14 mouse cellular contexts compared by ENCODE assay signal in the genomic region with DNA sequence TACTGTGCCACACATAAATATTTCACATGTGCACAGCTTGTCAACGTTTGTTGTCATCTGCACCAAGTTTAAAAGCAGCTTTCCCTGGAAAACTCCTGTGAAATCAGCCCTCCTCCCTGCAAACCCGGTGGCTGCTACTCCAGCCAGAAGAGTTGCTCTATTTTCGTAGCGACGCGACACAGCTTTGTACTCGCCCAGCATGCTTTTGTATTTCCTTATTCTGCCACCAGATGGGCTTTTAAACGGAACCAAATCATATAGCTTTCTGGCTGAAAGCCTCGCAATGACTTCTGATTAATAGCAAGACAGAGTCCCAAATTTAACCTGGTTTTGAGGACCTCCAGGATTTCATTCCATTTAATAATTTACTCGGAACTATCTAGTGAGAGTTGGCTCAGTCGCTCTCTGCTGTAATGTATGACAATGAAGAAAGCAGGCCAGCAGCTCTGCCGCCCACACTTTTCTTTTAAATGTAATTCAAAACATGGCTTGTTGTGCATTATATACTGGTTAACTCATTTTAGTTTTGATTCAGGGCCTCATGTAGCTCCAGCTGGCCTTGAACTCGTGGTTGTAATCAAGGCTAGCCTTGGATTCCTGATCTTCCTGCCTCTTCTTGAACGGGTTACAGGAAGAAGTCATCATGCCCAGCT. TPM values are rescaled to one million over a fixed set of nuclear protein-coding genes. Genes with fewer than 3 reads are reported as not detected.
DNase-seq lines count a peak whose midpoint lies in the region; ATAC-seq lines count a peak whose summit lies in the region.
"Had no signal": no experiment of that assay in that cellular context is flagged by ENCODE, and none has a peak within 500 bp of the region (broad histone marks: within the 10 kb centered on the region; RNA-seq: fewer than 3 reads in every experiment).

No protein-coding gene starts in this region.

- DNase-seq in midbrain, embryonic 14.5 days = peak; percentile 43
- DNase-seq in midbrain, embryonic 11.5 days (ENCODE audit: low spot score, missing footprints) = no peak
- peak; percentile 7 for DNase-seq in frontal cortex, postnatal 10 days (ENCODE audit: low spot score in 2 of 2)
- DNase-seq in right cerebral cortex, postnatal 36 days (ENCODE audit: low spot score in 2 of 2) = peak; percentile 17 to 33
- DNase-seq in gastrocnemius, postnatal 25 days = no peak
- no peak for DNase-seq in lung, postnatal 36 days
- DNase-seq: adrenal gland, adult 8-10 months; thymus, postnatal 4 days had no signal

- H3K4me2 ChIP-seq in forebrain, embryonic 13.5 days = no peak overlapping the region
- H3K4me2 ChIP-seq in forebrain, embryonic 12.5 days = no peak overlapping the region
- no peak overlapping the region for H3K4me2 ChIP-seq in midbrain, embryonic 14.5 days (ENCODE audit: low read length)
- no peak overlapping the region for H3K4me2 ChIP-seq in midbrain, embryonic 11.5 days

- no peaks in the 10 kb centered on the region for H3K9me3 ChIP-seq in forebrain, embryonic 13.5 days (replicated peaks)
- no peaks in the 10 kb centered on the region for H3K9me3 ChIP-seq in forebrain, embryonic 12.5 days
- no peaks in the 10 kb centered on the region for H3K9me3 ChIP-seq in midbrain, embryonic 14.5 days (ENCODE audit: control insufficient read depth, low read length)
- H3K9me3 ChIP-seq in midbrain, embryonic 11.5 days (ENCODE audit: control insufficient read depth, low read length) = no peaks in the 10 kb centered on the region

- H3K4me3 ChIP-seq in forebrain, embryonic 13.5 days = no peak overlapping the region
- H3K4me3 ChIP-seq in forebrain, embryonic 12.5 days (replicated peaks) = no peak overlapping the region
- H3K4me3 ChIP-seq in midbrain, embryonic 14.5 days (replicated peaks; ENCODE audit: low read depth, low read length) = no peak overlapping the region
- H3K4me3 ChIP-seq in midbrain, embryonic 11.5 days (ENCODE audit: low read depth, low read length) = no peak overlapping the region

- H3K9ac ChIP-seq in forebrain, embryonic 13.5 days = no peak overlapping the region
- H3K9ac ChIP-seq in forebrain, embryonic 12.5 days = no peak overlapping the region
- H3K9ac ChIP-seq in midbrain, embryonic 14.5 days (replicated peaks; ENCODE audit: low read length) = no peak overlapping the region
- H3K9ac ChIP-seq in midbrain, embryonic 11.5 days (ENCODE audit: low read length) = no peak overlapping the region

- peak; percentile 48; the same call in 1 of the 2 replicates for ATAC-seq in forebrain, embryonic 13.5 days
- ATAC-seq in forebrain, embryonic 12.5 days (ENCODE audit: low FRiP score) = no peak
- no peak for ATAC-seq in midbrain, embryonic 14.5 days (ENCODE audit: low FRiP score, low TSS enrichment)
- ATAC-seq in midbrain, embryonic 11.5 days (ENCODE audit: low FRiP score) = no peak
- ATAC-seq: inflammation-experienced regulatory T-cells, adult 6 months; Patski had no signal

- H3K4me1 ChIP-seq in forebrain, embryonic 13.5 days = no peaks in the 10 kb centered on the region
- H3K4me1 ChIP-seq in forebrain, embryonic 12.5 days = no peaks in the 10 kb centered on the region
- no peaks in the 10 kb centered on the region for H3K4me1 ChIP-seq in midbrain, embryonic 14.5 days (ENCODE audit: control insufficient read depth, insufficient read depth, low read length)
- H3K4me1 ChIP-seq in midbrain, embryonic 11.5 days (ENCODE audit: control insufficient read depth, insufficient read depth, low read length) = no peaks in the 10 kb centered on the region

- WGBS in forebrain, embryonic 13.5 days = 55% methylated on average over 14 of the region's 14 CpGs
- 67% methylated on average over 14 of the region's 14 CpGs for WGBS in forebrain, embryonic 12.5 days
- WGBS in midbrain, embryonic 14.5 days = 62% methylated on average over 14 of the region's 14 CpGs
- WGBS in midbrain, embryonic 11.5 days = 71% methylated on average over 14 of the region's 14 CpGs

- no peak overlapping the region for H3K27ac ChIP-seq in forebrain, embryonic 13.5 days
- H3K27ac ChIP-seq in forebrain, embryonic 12.5 days = no peak overlapping the region
- no peak overlapping the region for H3K27ac ChIP-seq in midbrain, embryonic 14.5 days (replicated peaks; ENCODE audit: low read depth, low read length)
- no peak overlapping the region for H3K27ac ChIP-seq in midbrain, embryonic 11.5 days (ENCODE audit: low read depth, low read length)

- no peaks in the 10 kb centered on the region for H3K27me3 ChIP-seq in forebrain, embryonic 13.5 days
- no peaks in the 10 kb centered on the region for H3K27me3 ChIP-seq in forebrain, embryonic 12.5 days
- H3K27me3 ChIP-seq in midbrain, embryonic 14.5 days (ENCODE audit: control insufficient read depth, insufficient read depth, low read length) = no peaks in the 10 kb centered on the region
- H3K27me3 ChIP-seq in midbrain, embryonic 11.5 days (ENCODE audit: control insufficient read depth, insufficient read depth, low read length) = no peaks in the 10 kb centered on the region

- no peaks in the 10 kb centered on the region for H3K36me3 ChIP-seq in forebrain, embryonic 13.5 days (ENCODE audit: poor library complexity, severe bottlenecking)
- H3K36me3 ChIP-seq in forebrain, embryonic 12.5 days (replicated peaks) = no peaks in the 10 kb centered on the region
- H3K36me3 ChIP-seq in midbrain, embryonic 14.5 days (ENCODE audit: control insufficient read depth, insufficient read depth, low read length) = no peaks in the 10 kb centered on the region
- H3K36me3 ChIP-seq in midbrain, embryonic 11.5 days (ENCODE audit: control insufficient read depth, insufficient read depth, low read length) = no peaks in the 10 kb centered on the region

RNA-seq across cellular contexts. Expression of a gene that starts 29.9 kb away (rescaled TPM):
- not detected in 2 replicates for polyA plus RNA-seq in forebrain, embryonic 13.5 days (2015; fragmentation: Nextera tagmentation; extraction: Ambion mirVana)
- polyA plus RNA-seq in forebrain, embryonic 12.5 days (2016; fragmentation: Nextera tagmentation; extraction: Ambion mirVana) = not detected in 2 replicates
- polyA plus RNA-seq in midbrain, embryonic 14.5 days (2014; fragmentation: Nextera tagmentation; extraction: Ambion mirVana) = not detected in 2 replicates
- polyA plus RNA-seq in midbrain, embryonic 11.5 days (2014; fragmentation: Nextera tagmentation; extraction: Ambion mirVana) = not detected in 2 replicates
- total RNA-seq in gastrocnemius, postnatal 25 days (2021) = not detected
- total RNA-seq: adrenal gland, adult 8-10 months; heart, adult 8-10 months; neutrophil, adult 5-6 weeks had no signal
- polyA plus RNA-seq: inflammation-experienced regulatory T-cells, adult 6 months; Patski had no signal

Comparison
In these comparisons a context has a peak if more than half of its experiments do, and no peak if none do; other contexts are left out.
1. DNase-seq: peak in midbrain, embryonic 14.5 days (single experiment), frontal cortex, postnatal 10 days (2 of 2) and right cerebral cortex, postnatal 36 days (2 of 2); none in midbrain, embryonic 11.5 days (single experiment), gastrocnemius, postnatal 25 days (single experiment) and lung, postnatal 36 days (single experiment).